Mouse (Mus musculus) liver, adult 2 months (tissue): ENCODE data around the gene Adh7.

ENCODE experiments used
- CTCF ChIP-seq: fragments of 200-500 bp; IDR thresholded peaks from 2 replicates; pipeline ENCODE4 v1.5.1; 2011; ENCODE audit warnings: low read depth, low read length, control low read depth
- POLR2A ChIP-seq: fragments of 200-500 bp; IDR thresholded peaks from 2 replicates; pipeline ENCODE4 v1.6.1; 2011; ENCODE audit warnings: low read length, control low read depth; ENCODE audit not compliant: insufficient read depth; ENCODE audit errors: extremely low read depth

GRCm38 (mm10) chr3:138226476-138226875, 8.9 kb downstream of the Adh7 start:
- no peak for TF ChIP-seq POLR2A
- no peak for TF ChIP-seq CTCF
